Mouse (Mus musculus) granulocyte monocyte progenitor cell, adult 5-6 weeks (primary cell): Measurements from ENCODE around the gene Galr2. TPM values are rescaled to one million over a fixed set of nuclear protein-coding genes. Genes with fewer than 3 reads are reported as not detected.

Source experiments
- ATAC-seq: replicated peaks from 2 replicates; pipeline ENCODE4 v1.8.0; 2016; ENCODE audit warnings: mild to moderate bottlenecking, moderate TSS enrichment, inconsistent platforms; ENCODE audit not compliant: poor library complexity, severe bottlenecking
- total RNA-seq, 2 experiments: library from RNA; stranded (forward) in 1 of 2; stranded (reverse) in 1 of 2; fragments of 200-712, 200-1000 nt in 1 of 2; fragments of >200 nt in 1 of 2; fragmentation: Nextera tagmentation in 1 of 2; gene quantifications; 2 replicates each; pipeline ENCODE4 v1.2.3; 2014 to 2017

Galr2 gene
- total RNA-seq (2014; fragmentation: Nextera tagmentation) (not detected in 2 replicates), total RNA-seq (2017) (0.09 TPM in 1 of 2 replicates, not detected in the other)

DNA sequence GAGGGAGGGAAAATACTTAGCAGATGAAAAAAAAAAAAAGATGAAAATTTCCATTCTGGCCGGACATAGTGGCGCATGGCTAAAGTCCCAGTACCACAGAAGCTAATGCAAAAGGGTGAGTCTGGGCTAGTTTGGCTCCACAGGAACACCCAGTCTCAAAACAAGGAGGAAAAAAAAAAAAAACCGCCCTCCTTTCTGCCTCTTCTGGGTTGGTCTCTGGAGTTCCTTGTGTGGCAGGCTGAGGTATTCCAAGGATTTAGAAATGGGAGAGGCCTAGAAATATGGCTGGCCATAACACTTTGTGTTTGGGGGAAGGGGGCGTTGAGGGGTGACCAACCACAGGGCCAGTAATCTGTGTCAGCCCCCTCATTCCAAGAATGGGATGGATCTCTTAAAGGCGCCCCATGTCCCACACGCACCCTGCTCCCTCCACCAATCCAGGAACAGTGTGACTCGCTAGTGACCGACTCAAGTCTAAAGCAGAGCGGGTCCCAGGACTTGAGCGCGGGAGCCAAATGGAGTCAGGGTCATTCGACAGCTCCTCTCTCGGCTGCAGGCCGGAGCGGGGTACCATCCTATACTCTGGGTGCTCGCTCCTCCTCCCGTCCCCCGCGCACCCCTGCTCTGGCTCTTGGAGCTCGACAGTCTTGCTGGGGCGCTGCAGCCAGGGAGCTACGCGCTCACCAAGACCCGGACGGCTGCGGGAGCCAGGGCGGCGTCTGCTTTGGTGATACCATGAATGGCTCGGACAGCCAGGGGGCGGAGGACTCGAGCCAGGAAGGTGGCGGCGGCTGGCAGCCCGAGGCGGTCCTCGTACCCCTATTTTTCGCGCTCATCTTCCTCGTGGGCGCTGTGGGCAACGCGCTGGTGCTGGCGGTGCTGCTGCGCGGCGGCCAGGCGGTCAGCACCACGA lies at the start of gene Galr2:
Galr2 (plus strand) TSS at position 189 of the 913 bp plus-strand sequence.
- ATAC-seq = peak; percentile 29

DNA sequence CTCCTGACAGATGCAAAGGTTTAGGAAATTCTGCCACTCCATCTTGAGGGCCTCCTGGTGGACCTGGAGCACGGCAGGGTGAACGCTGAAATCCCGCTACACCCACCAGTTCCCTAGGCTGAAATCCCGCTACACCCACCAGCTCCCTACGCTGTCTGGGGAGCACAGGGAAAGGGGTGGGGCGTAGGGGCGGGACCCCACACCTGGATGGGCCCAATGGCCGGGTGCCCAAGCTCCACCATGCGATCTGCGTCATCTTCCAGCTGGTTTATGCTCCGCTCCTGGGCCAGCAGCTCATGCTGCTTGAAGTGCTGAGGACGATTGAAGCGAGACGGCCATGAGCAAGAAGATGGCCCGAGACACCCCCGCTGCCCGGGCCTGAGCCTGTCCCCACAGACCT lies 48.3 kb upstream of the Galr2 start:
- no peak for ATAC-seq

DNA sequence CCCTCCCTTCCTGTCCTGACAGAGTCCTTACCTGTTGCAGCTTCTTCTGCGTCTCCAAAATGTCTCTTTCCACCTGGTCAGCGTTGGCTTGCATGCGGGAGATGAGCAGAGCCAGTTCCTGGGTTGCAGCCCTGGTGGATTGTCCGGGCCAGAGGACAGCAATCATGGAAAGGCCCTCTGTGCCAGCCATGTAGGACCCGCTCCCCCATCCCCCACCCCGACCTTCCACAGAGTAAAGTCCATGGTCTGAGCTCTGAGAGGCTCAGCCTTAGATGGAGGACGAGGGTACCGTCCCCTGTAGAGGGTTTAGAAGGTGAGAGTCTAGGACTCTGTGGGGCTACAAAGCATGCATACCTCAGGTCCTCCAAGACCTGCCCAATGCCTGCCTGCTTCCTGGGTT lies 45.8 kb upstream of the Galr2 start:
- ATAC-seq = no peak

DNA sequence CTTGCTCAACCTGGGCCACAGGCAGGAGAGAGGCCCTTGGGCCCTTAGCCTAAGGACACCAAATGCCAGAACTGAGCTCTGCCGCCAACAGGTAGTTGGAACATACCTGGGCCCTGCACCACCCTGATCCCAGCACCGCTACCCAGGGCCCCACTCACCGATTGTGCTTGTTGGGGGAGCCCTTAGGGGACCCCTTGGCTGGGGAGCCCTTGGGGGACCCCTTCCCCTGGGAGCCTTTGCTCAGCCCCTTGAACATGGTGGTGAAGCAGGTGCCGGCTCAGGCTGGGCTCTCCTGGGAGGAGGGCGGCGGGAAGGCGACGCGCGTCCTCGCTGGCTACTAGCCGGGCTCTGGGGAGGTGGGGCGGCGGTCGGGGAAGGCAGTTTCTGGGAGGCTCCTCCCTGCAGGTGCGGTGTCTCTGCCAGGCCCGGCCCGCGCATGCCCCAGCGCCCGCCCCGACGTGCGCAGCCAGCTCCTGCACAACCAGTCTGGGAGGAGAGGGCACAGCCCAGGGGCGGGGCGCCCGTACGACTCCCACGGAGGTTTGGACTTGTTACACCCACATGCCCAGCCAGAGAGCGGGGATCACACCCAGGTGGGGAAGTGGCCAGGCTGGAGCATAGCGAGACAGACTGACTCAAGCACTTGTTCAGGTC lies 42.9 kb upstream of the Galr2 start, which contains the start of gene Evpl:
Evpl (minus strand) TSS at position 336 of the 654 bp plus-strand sequence.
- peak; percentile 86 for ATAC-seq

DNA sequence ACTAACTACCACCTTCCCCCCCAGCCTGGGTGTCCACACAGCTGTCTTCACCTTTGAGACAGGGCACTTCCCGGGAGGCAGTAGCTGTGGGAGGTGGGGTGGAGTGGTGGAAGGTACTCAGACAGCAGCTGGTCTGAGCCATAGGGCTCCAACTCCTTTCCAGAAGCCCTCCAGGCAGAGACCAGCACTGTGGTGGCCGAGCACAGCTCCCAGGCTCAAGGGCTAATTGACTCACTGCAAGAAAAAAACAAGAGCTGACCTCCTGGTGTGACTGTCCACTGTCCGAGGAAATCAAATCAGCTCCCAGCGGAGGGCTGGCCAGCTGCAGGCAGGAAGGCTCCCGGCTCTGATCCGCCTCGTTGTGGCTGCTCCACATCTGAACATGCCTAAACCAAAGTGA lies 40.9 kb upstream of the Galr2 start:
- ATAC-seq = no peak

DNA sequence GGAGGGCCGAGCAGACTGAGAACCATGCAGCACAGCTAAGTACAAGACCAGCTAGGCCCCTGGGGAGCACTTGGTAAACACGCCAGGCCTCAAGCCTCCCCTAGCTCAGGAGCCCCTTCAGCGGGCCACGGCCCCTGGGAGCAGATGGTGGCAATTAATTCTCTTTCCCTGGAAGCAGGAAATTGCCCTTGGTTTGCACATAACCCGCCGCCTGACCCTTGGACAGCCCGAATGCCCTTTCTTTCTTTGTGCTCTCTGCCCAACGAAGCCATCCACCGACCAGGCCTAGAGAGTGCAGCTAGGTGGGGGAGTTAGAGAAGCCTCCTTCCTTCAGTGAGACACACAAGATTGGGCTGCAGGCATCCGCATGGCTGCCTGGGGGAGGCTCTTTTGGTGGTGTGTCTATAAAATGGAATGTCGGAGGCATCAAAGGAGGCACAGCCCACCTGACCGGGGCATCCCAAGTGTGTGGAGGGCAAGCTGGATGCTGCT lies 38.9 kb upstream of the Galr2 start:
- no peak for ATAC-seq

DNA sequence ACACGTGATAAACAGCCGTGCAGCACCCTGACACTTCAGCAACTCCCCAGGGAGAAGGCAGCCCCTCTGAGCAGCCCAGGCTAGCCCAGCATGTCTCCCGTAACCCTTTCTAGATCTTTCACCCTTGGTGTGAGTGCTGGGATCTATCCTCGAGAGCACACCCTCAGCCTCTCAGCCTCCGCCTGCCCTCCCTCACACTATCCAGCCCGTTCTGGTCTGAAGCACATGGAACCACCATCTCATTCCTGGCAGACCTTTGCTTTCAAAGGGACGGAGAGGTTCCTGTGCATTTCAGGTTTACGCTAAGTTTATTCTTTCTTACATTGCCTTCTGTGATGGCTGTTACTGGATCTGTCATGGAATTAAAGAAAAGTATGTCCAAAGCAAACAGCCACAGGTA lies 36.2 kb upstream of the Galr2 start:
- no peak for ATAC-seq

DNA sequence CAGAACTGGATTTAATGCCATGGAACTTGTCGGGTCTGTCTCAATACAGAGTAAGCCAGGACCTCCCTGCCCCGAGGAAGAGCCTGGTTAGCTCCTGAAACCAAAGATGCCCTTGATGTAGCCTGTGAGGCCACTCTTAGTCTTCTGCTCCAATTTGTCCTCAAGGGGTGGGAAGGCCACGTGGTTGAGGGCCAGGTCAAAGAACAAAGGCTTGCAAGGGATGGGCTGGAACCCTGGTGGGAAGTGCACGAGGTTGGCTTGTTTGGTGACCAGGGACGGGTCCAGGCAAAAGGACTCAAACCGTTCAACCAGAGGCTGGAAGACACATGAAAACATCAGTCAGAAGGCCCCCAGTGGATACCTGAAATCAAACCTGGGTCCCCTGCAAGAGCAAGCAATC lies 35.1 kb upstream of the Galr2 start:
- ATAC-seq = no peak

DNA sequence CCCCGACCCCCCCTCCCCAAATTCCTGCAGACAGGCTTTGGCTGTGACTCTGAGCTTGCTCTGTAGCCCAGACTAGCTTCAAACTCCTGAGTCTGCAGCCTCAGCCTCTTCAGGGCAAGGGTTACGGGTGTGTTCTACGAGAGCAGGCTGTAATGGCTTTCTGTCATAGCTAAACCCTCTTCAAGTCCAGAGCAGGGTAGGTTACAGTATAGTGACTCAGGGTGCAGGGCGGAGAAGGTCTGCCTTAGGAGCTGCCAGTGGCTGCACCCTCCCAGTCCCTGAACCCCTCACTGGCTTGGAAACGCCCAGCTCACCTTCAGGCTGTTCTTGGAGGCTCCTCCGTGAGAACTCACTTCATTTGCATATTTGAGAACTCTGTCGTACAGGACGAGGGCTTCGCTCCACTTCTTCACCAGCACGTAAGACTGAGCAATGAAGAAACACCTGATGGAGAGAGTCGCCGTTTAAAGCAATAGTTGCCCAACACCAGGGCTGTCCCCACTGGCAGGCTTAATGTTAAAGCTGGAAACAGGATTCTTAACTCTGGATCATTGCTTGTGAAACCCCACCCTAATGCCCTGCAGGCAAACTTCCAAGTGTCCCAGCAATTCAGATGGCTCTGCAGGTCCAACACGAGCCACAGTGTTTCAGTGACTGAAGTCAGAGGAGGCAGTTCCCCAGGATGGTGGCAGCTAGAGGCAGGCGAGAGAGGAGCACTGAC lies 33.1 kb upstream of the Galr2 start:
- ATAC-seq = peak; percentile 38; the same call in 1 of the 2 replicates

DNA sequence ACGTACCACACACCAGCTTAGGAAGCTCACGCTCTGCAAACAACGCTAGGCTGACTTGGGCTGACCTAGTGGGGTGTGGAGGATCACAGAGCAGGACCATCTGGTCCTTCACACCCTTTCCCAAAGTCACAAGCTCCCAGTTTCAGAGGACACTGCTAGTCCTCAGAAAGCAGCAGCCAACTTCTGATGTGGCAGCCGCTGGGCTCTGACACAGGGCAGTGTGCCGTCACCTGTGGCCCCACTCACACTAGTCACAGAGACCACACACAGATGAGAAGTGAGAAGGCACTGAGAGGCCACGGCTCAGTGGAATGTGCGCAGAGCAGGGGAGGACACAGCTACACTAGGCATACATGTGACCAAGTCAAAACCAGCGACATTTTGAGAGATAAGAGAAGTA lies 29.8 kb upstream of the Galr2 start:
- ATAC-seq = no peak

DNA sequence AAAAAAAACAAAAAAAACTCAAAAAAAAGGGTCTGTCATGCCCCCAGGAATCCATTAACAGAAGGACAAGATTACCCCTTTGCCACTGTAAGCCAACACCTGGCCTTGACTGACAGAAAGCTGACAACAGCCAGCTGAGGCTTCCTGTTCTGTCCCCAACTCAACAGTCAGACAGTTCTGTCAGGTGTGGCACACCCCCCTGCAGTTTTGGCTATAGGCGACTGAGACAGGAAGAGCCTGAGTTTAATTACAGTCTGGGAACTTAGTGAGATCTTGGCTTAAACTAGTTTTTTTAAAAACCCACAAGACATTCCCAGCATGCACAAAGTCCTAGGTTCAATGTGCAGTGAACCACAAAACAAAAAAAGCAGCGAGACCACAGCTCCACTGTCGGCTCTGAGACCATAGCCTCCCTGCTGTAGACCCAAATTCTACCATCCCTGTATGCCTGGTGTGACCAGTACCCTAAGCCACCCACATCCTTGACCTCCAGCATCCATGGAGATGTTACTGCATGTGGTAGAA lies 27.6 kb upstream of the Galr2 start:
- no peak for ATAC-seq

DNA sequence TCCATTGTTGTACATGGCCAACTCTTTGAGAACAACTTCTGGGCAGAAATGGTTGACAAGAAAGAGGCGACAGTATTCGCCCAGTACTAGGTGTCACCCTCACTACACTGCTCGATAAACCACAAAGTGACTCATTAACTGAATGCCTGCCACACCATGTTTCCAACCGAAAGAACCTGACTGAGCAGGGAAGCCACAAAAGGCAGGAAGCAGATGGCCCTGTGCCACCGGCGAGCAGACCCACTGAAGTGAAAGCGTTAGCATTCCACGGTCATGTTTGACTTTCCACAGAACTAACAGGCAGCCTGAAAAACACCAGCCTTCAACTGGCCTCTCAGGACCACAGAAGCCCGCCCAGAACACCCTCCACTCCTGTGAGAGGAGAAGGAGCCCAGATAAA lies 26.1 kb upstream of the Galr2 start:
- peak; percentile 86 for ATAC-seq

DNA sequence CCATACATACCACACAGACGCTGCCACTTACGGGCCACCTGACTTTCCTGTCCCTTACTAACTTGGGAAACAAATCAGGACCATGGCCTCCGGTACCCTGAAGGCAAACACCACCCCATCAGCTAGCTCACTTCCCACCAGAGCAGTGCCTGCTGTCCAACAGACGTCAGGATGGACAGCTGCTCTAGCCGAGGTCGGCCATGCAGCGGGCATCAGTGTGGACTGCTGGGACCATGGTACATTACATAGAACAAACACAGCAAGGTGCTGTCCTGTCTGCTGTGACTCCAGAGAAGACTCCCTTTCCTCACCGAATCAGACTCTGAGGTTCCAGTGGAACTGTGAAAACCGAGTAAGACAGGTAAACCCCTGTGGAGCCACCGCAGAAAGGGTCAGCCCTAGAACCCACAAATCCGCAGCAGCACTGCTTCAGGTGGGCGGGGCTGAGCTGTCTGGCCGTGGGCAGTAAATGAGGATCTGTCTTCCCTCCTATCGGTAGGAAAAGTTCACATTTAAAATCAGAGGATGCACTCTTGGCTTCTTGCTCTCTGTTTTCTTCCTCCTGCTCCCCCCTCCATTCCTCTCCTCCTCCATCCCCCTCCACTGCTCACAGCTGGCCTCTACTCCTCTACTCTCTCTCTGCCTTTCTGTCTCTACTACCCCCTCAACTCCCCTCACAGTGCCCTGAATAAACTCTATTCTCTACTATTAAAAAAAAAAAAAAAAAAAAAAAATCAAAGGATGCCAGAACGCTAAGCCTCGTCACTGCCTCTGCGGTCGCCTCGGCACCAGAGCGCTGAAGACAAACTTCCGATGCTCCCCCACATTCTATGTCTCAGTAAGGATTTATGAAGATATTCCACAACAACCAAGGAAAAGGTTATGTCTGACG lies 25.4 kb upstream of the Galr2 start:
- ATAC-seq = peak; percentile 34; the same call in 1 of the 2 replicates

DNA sequence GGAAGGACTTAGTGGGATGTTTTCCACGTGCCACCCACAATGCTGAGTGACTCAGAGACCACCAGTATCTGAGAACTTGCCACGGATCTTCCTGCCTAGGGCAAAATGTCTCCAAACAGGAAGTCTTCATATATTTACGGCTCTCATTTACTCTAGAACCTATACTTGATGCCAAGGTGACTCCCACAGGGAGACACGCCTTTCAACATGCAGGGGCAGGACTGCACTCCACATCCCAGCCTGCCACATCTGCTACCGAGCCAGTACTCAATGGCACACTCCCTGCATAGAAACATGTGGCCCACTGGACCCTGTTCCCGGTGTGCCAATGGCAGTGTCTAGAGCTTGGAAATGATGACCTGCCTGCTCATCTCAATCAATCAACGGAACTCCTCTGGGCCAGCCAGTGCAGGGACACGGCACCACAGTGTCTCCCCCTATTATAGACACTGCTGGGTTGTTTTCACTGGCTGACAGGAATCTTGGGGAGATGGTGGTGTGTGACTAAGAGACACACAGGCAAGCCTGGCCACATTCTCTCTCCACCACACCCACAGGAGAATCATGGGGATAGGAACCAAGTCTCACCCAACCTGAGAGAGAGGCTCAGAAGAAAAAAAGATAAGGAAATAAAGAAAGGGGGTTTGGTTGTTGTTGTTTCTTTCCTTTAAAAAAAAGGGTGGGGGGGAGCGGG lies 24.6 kb upstream of the Galr2 start:
- no peak for ATAC-seq

DNA sequence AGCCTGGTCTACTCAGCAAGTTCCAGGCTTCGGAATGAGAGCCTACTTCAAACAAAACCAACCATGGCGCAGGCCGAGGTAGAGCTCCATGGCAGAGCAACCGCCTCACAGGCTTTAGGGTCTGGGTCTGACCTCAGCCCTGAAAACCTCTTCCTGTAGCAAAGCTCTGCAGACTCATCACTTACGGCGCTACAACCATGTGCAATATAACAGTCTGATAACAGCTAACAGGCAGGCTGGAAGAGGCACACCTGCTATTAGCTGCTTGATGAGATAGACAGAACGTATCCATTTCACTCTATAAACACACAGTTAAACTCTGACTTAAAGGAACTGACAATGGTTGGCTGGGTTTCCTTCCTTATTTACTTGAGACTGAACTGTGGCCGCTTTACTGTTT lies 21.3 kb upstream of the Galr2 start:
- peak; percentile 15 for ATAC-seq

DNA sequence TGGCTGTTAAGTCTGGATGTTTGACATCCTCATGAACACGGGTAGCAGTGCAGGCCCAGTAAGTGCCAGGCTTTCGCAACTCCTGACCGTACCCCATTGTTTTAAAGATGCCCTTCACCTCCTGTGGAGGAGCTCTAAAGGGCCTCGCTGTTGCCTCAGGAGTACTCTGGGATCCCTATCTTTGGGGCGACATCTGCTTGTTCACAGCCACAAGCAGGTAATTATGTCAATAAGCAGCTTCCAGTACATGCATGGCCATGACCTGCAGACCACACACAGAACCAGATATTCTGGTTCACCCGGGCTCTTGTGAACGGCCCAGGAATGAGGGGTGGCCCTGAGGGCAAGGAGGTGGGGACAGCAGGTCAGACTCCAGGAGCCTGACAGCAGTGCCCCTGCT lies 20.5 kb upstream of the Galr2 start:
- peak; percentile 42 for ATAC-seq

DNA sequence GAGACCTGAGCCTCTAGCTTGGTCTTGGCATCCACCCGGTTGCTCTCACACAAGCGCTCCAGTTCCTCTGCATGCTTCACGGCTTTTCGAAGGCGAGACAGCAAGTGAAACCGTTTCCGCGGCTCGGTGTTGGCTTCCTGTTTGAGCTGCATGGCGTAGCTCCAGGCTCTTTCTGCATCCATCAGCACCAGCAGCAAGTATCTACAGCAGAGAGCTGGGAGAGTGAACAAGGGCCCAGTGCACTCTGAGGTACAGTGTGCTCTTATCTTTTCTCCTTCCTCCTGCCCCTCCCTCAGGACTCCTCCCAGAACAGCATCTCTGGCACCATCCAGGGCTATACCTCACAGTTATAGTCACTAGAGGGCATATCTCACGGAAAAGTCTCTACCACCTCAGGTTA lies 15.4 kb upstream of the Galr2 start:
- ATAC-seq = peak; percentile 56

DNA sequence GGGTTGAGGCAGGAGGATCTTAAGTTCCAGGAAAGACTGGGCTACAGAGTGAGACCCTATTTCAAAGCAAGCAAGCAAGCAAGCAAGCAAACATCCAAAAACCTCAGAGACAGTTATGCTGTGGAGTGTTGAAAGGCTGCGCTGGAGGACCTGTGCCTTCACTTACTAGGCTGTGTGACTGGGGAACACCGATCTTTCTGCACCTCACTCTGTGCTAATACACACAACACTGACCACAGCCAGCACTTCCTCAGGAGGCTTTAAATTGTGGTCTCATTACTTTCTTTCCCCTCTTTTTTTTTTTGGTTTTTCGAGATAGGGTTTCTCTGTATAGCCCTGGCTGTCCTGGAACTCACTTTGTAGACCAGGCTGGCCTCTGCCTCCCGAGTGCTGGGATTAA lies 14.9 kb upstream of the Galr2 start:
- ATAC-seq = peak; percentile 84

DNA sequence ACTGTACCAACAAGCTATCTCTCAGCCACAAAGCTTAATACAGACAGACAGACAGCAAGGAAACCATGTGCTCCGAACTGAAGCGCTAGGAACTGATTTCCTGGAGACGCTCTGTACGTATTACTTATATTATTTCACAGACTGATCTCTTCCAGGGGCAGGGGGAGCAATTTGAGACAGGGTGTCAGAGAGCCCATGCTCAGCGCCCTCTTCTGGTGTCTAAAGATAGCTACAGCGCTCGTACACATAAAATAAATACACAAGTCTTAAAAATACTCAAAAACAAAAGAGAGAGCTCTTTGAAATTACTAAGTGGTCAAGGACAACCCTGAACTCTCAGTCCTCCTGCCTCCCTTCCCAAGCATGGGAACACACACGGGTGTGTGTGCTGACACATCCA lies 13.1 kb upstream of the Galr2 start:
- ATAC-seq = no peak
